Mouse (Mus musculus) ES-E14 (cell line): ENCODE measurements around the gene Sprn.

Experiments
- ZC3H11A ChIP-seq: IDR thresholded peaks from 2 replicates; pipeline ENCODE4 v1.6.1; 2012; ENCODE audit warnings: low read depth, mild to moderate bottlenecking, inconsistent platforms, low read length, borderline replicate concordance
- ZNF384 ChIP-seq: IDR thresholded peaks from 2 replicates; pipeline ENCODE4 v1.6.1; 2012; ENCODE audit warnings: low read depth, low read length, inconsistent platforms

- TF ChIP-seq ZC3H11A (no peak), ZNF384 (no peak)
Observed at GRCm38 (mm10) chr7:140127911-140128310, 26.8 kb downstream of the Sprn start.
